Mouse (Mus musculus) right cerebral cortex, postnatal 10 days (tissue): ENCODE results near the gene Clcn5.

Source experiments
- DNase-seq, 2 experiments: peaks; one replicate each; pipeline ENCODE4 v3.0.0; 2021; ENCODE audit warnings: low spot score in 2 of 2

Clcn5 gene

DNA sequence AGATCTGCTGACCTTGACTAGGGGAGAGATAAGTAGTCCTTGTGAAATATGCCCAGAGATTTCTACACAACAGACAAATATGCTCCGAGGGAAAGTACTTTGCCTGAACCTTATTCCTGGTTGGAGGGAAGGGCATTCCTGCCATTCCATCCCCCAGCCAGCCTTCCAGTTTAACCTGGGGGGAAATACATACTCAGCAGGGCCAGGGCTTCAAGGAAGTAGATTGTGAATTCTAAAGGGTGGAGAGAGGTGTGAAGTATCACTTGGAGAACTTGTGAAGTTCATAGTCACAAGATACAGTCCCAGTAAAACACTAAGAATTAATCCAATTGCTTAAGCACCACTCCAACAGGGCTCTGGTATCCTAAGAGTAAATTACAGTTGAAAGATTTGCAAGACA is 121.3 kb downstream of the Clcn5 start:
- DNase-seq: no peak

DNA sequence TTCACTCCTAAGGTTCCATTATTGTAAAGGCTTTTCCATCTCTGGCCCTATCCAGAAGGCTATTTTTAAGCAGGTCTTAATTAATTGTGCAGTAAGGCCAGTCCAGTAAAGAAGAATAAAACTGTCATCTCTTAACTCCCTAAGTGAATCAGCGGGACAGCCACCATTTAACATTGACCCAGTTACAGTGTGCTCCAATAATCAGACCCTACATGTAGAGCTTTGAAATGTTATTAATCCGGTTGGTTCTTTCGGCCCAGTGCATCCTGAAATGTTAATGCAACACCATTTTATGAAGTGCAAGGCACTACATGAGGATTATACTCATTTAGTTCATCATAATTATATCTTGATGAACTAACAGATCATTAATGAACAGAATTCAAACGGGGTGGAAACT is 128.3 kb downstream of the Clcn5 start:
- no peak for DNase-seq

DNA sequence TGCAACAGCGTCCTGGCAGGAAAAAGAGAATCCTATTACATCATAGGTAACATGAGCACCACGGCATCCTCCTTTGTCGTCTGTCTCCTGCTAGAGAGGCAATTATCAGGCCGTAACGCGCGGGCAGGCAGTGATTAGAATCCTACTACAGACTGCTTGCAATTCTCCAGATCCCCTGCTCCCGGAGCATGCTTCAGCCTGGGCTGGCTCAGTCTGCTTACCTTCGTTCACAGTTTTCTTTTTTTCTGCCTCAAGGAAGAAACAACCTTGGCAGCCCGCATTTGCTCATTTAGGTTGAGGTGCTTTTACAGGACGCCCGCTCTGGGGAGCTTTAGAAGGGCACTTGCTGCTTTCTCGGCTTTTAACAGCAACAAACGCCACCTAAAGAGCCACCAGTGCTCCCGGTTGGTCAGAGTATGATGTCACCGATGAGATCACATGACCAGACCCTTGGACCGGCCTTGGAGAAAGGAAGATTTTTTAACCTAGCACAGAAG is 130.8 kb downstream of the Clcn5 start:
- DNase-seq: peak; percentile 48 to 52

DNA sequence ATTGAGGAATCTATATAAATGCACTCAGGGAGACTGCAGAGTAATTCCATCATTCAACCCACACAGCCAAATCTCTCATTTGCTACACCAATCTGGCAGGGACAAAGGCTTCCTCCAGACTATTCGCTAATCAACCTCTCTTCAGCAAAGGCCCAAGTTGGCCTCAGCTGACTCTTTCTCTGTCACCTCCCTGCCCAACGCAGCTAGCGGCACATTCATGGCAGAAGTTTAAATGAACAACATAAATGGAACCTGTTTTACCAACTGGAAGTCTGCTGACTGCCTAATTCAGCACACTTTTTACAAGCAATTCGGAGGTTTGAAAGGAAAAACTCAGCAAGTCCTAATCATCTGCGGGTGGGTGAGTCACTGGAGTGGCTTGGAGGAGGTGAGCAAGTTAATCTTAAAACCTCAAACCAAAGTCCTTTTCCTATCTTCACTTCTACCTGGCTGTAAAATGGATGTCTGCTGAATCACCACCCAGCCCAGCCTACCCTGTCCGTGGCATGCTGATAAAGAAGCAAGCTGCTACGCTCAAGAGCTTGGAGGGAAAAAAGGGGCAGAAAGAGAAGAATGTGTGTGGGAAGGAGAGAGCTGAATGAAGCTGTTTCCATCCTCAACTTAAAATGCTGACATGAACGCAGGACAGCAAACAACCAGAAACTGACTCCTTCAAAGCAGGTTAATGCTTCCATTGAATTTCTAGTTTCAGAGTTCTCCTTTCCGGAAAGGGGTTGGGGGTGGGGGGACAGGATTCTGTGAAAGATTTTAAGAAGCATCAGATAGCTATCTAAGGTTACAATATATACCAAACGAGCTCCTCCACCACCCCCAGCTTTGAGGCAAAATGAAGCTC is 131.5 kb downstream of the Clcn5 start:
- DNase-seq: no peak

DNA sequence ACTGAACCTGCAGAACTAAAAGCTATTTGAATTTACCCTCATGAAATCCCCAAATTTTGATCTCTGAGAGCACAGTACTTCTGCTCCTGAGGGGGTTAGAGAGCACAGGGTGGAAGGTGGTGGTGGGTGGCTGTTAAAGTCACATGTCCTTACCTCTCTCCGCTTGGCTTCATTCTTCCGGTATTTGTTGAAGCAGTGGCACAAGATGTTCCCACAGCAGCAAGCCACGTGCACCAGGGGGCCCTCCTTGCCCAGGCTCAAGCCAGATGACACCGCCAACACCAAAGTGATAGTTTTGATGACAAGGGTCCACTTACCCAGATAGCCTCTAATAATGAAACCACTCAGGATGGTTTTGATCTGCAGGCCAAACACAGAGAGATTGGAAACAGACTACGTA is 149.0 kb downstream of the Clcn5 start:
- no peak for DNase-seq

DNA sequence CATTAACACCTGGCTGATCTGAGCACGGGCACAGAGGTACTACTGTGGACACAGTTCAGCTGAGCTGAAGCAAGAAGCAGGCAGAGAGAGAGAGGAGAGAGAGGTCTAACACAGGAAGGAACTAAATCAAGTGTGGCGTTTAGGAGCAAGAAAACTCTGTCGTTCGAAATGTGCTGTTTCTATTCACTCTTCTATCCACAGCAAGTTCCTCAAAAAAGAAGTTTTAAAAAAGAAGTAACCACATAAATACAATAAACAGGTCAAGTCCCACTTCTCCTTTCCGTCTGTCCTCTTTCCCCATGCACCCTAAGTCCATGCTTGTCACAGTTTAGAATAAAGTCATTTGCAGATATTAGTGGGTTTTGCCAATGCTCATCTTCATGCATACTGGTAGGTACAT is 150.4 kb downstream of the Clcn5 start:
- DNase-seq: no peak

DNA sequence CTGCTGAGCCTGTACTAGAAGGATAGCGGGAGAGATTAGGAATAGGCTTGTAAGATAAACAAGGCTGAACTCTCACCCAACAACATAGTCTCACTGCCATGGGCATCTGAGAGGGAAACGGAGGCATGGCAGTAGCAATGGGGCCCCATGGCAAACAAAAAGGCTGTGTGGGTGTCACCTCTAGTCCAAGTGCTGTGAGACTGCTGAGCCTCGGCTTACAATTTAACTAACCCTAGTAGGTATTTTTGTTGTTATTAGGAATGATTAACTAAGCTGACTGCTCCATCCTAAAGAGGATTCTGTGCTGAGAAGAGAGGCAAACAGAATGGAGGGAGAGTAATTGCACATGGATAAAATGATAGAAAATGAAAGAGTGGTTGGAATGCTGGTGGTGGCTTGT is 161.2 kb downstream of the Clcn5 start:
- DNase-seq: no peak

DNA sequence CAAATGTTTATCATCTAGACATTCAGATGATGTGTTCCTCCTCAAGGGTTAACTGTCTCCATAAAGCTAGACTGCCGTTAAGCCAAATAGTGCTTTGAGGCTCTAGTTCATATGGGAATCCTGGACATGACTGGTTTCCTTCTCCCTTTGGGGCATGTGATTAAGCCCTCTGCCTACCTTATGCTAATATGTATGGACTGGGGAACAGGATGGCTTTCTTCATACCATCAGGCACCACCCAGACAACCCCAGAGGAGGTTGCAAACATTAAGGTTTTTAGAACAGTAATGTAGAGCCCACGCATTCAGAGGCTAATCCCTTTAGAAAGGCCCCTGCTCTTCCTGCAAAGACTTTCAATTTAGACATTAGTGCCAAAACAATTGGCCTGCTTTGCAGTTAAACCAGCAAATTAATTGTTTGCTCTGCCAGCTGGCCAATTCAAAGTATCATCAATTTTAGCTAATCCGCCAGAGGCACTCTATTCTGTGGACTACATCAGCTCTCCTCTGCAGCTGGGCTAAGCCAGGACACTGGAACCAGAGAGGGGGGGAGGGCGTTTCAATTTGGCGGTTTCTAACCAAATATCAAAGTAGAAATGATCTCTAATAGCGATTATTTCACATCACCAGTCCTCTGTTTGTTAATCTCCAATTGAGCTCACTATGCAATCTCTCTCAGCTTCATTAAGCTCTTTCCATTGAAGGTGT is 163.0 kb downstream of the Clcn5 start:
- peak in 1 of 2 experiments; percentile 20 for DNase-seq

DNA sequence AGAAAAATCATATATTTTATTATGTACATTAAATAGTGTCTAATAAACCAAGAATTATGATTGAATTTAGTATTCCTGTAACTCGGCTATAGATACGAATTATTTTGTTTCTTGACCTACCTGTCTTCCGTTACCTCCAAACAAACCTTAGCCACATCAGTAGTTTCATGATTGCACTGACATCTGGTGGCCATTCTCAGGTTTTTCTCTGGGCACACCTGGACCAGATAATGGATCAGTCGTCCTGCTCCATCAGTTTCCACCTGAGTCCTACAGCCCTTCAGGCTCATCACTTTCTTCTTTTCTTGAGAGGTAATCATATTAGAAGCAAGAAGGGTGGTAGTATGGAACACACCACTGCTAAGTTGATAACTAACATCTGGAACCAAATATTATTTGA is 169.0 kb downstream of the Clcn5 start:
- no peak for DNase-seq

DNA sequence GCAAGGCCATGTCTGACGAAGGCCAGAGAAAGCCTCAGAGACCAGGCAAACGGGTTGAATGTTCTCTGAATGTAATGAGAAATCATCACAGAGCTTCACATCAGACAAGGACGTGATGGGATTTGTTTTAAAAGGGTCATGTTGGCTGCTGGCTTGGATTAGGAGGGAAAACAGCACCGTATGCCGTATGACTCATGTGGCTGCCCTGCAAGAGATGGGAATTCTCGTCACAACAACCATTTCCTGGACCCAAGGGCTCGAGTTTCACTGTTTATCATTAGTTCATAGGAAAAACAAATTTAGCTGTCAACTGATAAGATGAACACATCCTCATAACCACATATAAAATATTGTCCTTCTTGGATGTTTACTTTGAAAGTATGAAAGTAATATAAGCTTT is 173.0 kb downstream of the Clcn5 start:
- no peak for DNase-seq

DNA sequence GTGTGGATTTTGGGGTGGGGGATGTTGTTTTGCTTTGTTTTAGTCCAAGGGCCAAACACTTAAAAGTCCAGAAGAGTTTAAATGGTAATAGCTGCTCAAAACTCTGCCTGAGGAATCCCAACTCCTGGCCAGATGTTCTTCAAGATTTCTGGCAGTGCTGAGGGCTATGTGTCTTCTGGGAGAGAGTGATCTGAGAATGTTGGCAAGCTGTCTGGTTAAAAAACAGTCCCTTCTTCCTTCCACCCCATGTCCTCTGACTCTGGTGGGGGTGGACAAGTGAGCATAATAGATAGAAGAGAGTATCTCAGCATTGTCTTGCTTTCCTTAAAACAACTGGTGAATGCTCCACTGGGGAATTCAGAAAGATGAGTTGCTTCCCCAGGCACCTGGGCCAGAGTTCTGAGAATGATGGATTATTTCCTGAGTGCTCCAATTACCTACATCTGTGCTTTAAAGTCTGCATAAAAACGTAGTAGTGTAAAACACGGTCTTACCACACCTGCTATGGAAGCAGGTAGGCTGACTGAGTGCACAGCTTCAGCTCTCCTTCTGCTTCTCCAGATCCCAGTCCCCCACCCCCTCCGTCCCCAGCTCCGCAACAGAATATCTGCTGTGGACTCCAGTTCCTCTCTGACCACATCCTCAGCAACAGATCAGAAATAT is 197.4 kb downstream of the Clcn5 start:
- no peak for DNase-seq

DNA sequence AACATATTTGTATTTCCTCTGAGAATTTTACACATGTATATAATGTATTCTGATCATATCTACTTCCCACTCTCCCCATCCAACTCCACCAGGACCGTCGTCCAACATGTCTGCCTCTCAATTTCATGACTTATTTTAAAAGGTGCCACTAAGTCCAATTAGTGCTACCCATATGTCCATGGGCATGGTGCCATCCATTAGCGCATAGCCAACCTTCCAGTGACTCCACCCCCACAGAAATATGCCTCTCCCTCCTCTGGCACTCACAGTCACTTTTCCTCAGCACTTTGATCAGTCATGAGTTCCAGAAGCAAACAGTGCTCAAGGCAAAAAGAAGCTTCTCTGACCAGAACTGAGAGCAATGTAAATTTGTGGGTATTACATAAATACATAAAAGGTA is 204.3 kb downstream of the Clcn5 start:
- no peak for DNase-seq
